Mouse (Mus musculus): ENCODE measurements around the gene Krtap19-2. TPM values are rescaled to one million over a fixed set of nuclear protein-coding genes. Genes with fewer than 3 reads are reported as not detected.

The Krtap19-2 gene
- not detected for polyA plus RNA-seq (2017; shearing (Covaris generic))

GRCm38 (mm10) chr16:88874169-88874568 is at the start of gene Krtap19-2:
Krtap19-2 (minus strand) TSS chr16:88874269.

GRCm38 (mm10) chr16:88896357-88896756 is 22.3 kb upstream of the Krtap19-2 start, which contains the start of gene Krtap19-5:
Krtap19-5 (minus strand) TSS chr16:88896457.

GRCm38 (mm10) chr16:88884989-88885388 is 10.9 kb upstream of the Krtap19-2 start, which contains the start of gene Krtap19-4:
Krtap19-4 (minus strand) TSS chr16:88885089.

GRCm38 (mm10) chr16:88877938-88878337 is 3.9 kb upstream of the Krtap19-2 start, which contains the start of gene Krtap19-3:
Krtap19-3 (minus strand) TSS chr16:88878038.

GRCm38 (mm10) chr16:88869311-88869710 is 4.8 kb downstream of the Krtap19-2 start, which contains the start of gene Krtap19-1:
Krtap19-1 (minus strand) TSS chr16:88869411.

GRCm38 (mm10) chr16:88826095-88826652 is 47.9 kb downstream of the Krtap19-2 start, which contains the start of gene Krtap14:
Krtap14 (minus strand) TSS chr16:88826145.

Other genes starting within 250 kb of the Krtap19-2 start
- gene 2310079G19Rik, start 246.6 kb downstream of the Krtap19-2 start, polyA plus RNA-seq (2017; shearing (Covaris generic)), result not detected
- gene Krtap26-1, start 226.5 kb downstream of the Krtap19-2 start, polyA plus RNA-seq (2017; shearing (Covaris generic)), result not detected
- gene Krtap27-1, start 202.6 kb downstream of the Krtap19-2 start, polyA plus RNA-seq (2017; shearing (Covaris generic)), result not detected
- gene 2310061N02Rik, start 166.3 kb downstream of the Krtap19-2 start, polyA plus RNA-seq (2017; shearing (Covaris generic)), result not detected
- gene Krtap13-1, start 145.4 kb downstream of the Krtap19-2 start, polyA plus RNA-seq (2017; shearing (Covaris generic)), result not detected
- gene Krtap13, start 122.6 kb downstream of the Krtap19-2 start, polyA plus RNA-seq (2017; shearing (Covaris generic)), result not detected
- gene 2310034C09Rik, start 115.4 kb downstream of the Krtap19-2 start, polyA plus RNA-seq (2017; shearing (Covaris generic)), result not detected
- gene 2310057N15Rik, start 100.1 kb downstream of the Krtap19-2 start, polyA plus RNA-seq (2017; shearing (Covaris generic)), result not detected
- gene Gm5965, start 96.4 kb downstream of the Krtap19-2 start, polyA plus RNA-seq (2017; shearing (Covaris generic)), result not detected
- gene Gm20741, start 62.0 kb downstream of the Krtap19-2 start, polyA plus RNA-seq (2017; shearing (Covaris generic)), result not detected
- not detected for gene Krtap15, start 54.1 kb downstream of the Krtap19-2 start, polyA plus RNA-seq (2017; shearing (Covaris generic))
- gene Krtap14, start 48.1 kb downstream of the Krtap19-2 start, polyA plus RNA-seq (2017; shearing (Covaris generic)), result not detected
- gene Krtap19-1, start 4.9 kb downstream of the Krtap19-2 start, polyA plus RNA-seq (2017; shearing (Covaris generic)), result not detected
- not detected for gene Krtap19-3, start 3.8 kb upstream of the Krtap19-2 start, polyA plus RNA-seq (2017; shearing (Covaris generic))
- gene Krtap19-4, start 10.8 kb upstream of the Krtap19-2 start, polyA plus RNA-seq (2017; shearing (Covaris generic)), result not detected
- gene Krtap19-5, start 22.2 kb upstream of the Krtap19-2 start, polyA plus RNA-seq (2017; shearing (Covaris generic)), result not detected
- gene Krtap19-9b, start 58.0 kb upstream of the Krtap19-2 start, polyA plus RNA-seq (2017; shearing (Covaris generic)), result not detected
- gene Krtap16-3, start 88.6 kb upstream of the Krtap19-2 start, polyA plus RNA-seq (2017; shearing (Covaris generic)), result not detected
- gene Krtap22-2, start 136.5 kb upstream of the Krtap19-2 start, polyA plus RNA-seq (2017; shearing (Covaris generic)), result not detected
- not detected for gene Gm10229, start 141.0 kb upstream of the Krtap19-2 start, polyA plus RNA-seq (2017; shearing (Covaris generic))
- gene Krtap6-1, start 157.4 kb upstream of the Krtap19-2 start, polyA plus RNA-seq (2017; shearing (Covaris generic)), result not detected
- not detected for gene Gm10228, start 167.2 kb upstream of the Krtap19-2 start, polyA plus RNA-seq (2017; shearing (Covaris generic))
- not detected for gene Krtap6-5, start 173.6 kb upstream of the Krtap19-2 start, polyA plus RNA-seq (2017; shearing (Covaris generic))
- gene 1110025L11Rik, start 189.7 kb upstream of the Krtap19-2 start, polyA plus RNA-seq (2017; shearing (Covaris generic)), result not detected
- not detected for gene Krtap6-3, start 209.7 kb upstream of the Krtap19-2 start, polyA plus RNA-seq (2017; shearing (Covaris generic))